Mouse (Mus musculus) hindbrain, embryonic 13.5 days (tissue): ENCODE measurements around the gene Atg7. TPM values are rescaled to one million over a fixed set of nuclear protein-coding genes. Genes with fewer than 3 reads are reported as not detected.
"Not testable (repeated sequence)": the region's sequence is repeated elsewhere in the genome, so short reads cannot be mapped to it uniquely, and the experiment has no call there.

Source experiments
- ATAC-seq: fragments of 200-750 bp; cut with Nextera tagmentation; 2 replicates; pipeline ENCODE4 v1.8.0; 2017; ENCODE audit warnings: moderate TSS enrichment; ENCODE audit not compliant: low FRiP score
- H3K27ac ChIP-seq: fragments of 300-500 bp; sonication (generic); 2 replicates; pipeline ENCODE4 v1.5.1; 2015; ENCODE audit warnings: inconsistent platforms, mild to moderate bottlenecking, moderate library complexity
- H3K27me3 ChIP-seq: fragments of 300-500 bp; sonication (generic); 2 replicates; pipeline ENCODE4 v1.6.1; 2015; ENCODE audit warnings: mild to moderate bottlenecking, inconsistent platforms
- H3K36me3 ChIP-seq: fragments of 300-500 bp; sonication (generic); 2 replicates; pipeline ENCODE4 v1.6.1; 2015; ENCODE audit warnings: mild to moderate bottlenecking, inconsistent platforms
- H3K4me1 ChIP-seq: fragments of 300-500 bp; sonication (generic); replicated peaks from 2 replicates; pipeline ENCODE4 v1.6.1; 2015; ENCODE audit warnings: inconsistent platforms
- H3K4me2 ChIP-seq: fragments of 300-500 bp; sonication (generic); 2 replicates; pipeline ENCODE4 v1.6.1; 2015; ENCODE audit warnings: inconsistent platforms, mild to moderate bottlenecking, moderate library complexity
- H3K4me3 ChIP-seq: fragments of 300-500 bp; sonication (generic); 2 replicates; pipeline ENCODE4 v1.5.1; 2015; ENCODE audit warnings: mild to moderate bottlenecking, inconsistent platforms
- H3K9ac ChIP-seq: fragments of 300-500 bp; sonication (generic); 2 replicates; pipeline ENCODE4 v1.6.1; 2015; ENCODE audit warnings: mild to moderate bottlenecking, inconsistent platforms
- H3K9me3 ChIP-seq: fragments of 300-500 bp; sonication (generic); 2 replicates; pipeline ENCODE4 v1.6.1; 2016; ENCODE audit warnings: inconsistent platforms
- WGBS: fragments of 180-500 bp; shearing (Covaris S2); methylation state at CpG from one replicate; pipeline ENCODE4 v1.1.7; 2015; 5-methylcytosine and 5-hydroxymethylcytosine counted together
- polyA plus RNA-seq: library from polyadenylated mRNA; unstranded; fragments of >200 nt; fragmentation: Nextera tagmentation; extraction: Ambion mirVana; gene quantifications from 2 replicates; pipeline ENCODE4 v1.2.1, GENCODE M21; 2015

The Atg7 gene
- polyA plus RNA-seq: 18.2 and 20.2 TPM in 2 replicates

- peaks cover 15% of the 10 kb centered on the region for H3K4me1 ChIP-seq
- H3K9me3 ChIP-seq: no peaks in the 10 kb centered on the region
- peak within 1 kb of the TSS; percentile 78 for H3K27ac ChIP-seq
- H3K27me3 ChIP-seq: peaks cover 17% of the 10 kb centered on the region
- peak within 1 kb of the TSS; percentile 78 for H3K9ac ChIP-seq
- H3K36me3 ChIP-seq: no peaks in the 10 kb centered on the region
- peak within 1 kb of the TSS; percentile 92 for H3K4me2 ChIP-seq
- peak within 1 kb of the TSS; percentile 66 for H3K4me3 ChIP-seq
- under 1% methylated on average over 38 of the region's 38 CpGs for WGBS
- peak; percentile 87 for ATAC-seq
Observed at GRCm38 (mm10) chr6:114642601-114643528, at the start of gene Atg7. Gene Atg7 (plus strand): TSS chr6:114643097.

GRCm38 (mm10) chr6:114614076-114614475 is 28.8 kb upstream of the Atg7 start:
- not testable (repeated sequence) for H3K4me3 ChIP-seq, H3K27me3 ChIP-seq, H3K4me2 ChIP-seq, H3K27ac ChIP-seq, H3K9me3 ChIP-seq, H3K36me3 ChIP-seq, ATAC-seq, H3K9ac ChIP-seq, H3K4me1 ChIP-seq
- 2% methylated on average over 9 of the region's 17 CpGs for WGBS

- H3K4me1 ChIP-seq, H3K4me2 ChIP-seq, H3K27me3 ChIP-seq, H3K27ac ChIP-seq, H3K4me3 ChIP-seq, H3K36me3 ChIP-seq, ATAC-seq, H3K9ac ChIP-seq, H3K9me3 ChIP-seq: not testable (repeated sequence)
- WGBS: no CpG with 5 or more reads among the region's 14 CpGs
Observed at GRCm38 (mm10) chr6:114633886-114634285, 9.0 kb upstream of the Atg7 start.

GRCm38 (mm10) chr6:114643716-114644115 is 819 bp downstream of the Atg7 start:
- 48% methylated on average over 8 of the region's 8 CpGs for whole genome bisulfite sequencing
- no peak for ATAC-seq
- H3K4me2 ChIP-seq: peak overlapping the region; percentile 92
- H3K9me3 ChIP-seq: no peaks in the 10 kb centered on the region
- peak overlapping the region; percentile 66 for H3K4me3 ChIP-seq
- 0 out of 2 replicates have a peak overlapping the region, but pooled peaks have one; percentile 24 for H3K27ac ChIP-seq
- no peaks in the 10 kb centered on the region for H3K36me3 ChIP-seq
- peaks cover 11% of the 10 kb centered on the region for H3K27me3 ChIP-seq
- peaks cover 15% of the 10 kb centered on the region for H3K4me1 ChIP-seq
- peak overlapping the region; percentile 78 for H3K9ac ChIP-seq

GRCm38 (mm10) chr6:114644531-114644930 is 1.6 kb downstream of the Atg7 start:
- H3K4me2 ChIP-seq: no peak overlapping the region
- ATAC-seq: no peak
- H3K4me1 ChIP-seq: peaks cover 15% of the 10 kb centered on the region
- no peak overlapping the region for H3K4me3 ChIP-seq
- H3K36me3 ChIP-seq: no peaks in the 10 kb centered on the region
- H3K9ac ChIP-seq: no peak overlapping the region
- peaks cover 9% of the 10 kb centered on the region for H3K27me3 ChIP-seq
- whole genome bisulfite sequencing: 94% methylated on average over 1 of the region's 1 CpGs
- H3K9me3 ChIP-seq: no peaks in the 10 kb centered on the region
- H3K27ac ChIP-seq: no peak overlapping the region

GRCm38 (mm10) chr6:114646201-114646600 is 3.3 kb downstream of the Atg7 start:
- WGBS: 60% methylated on average over 1 of the region's 1 CpGs
- Histone ChIP-seq H3K9ac (no peak overlapping the region), H3K4me1 (peaks cover 15% of the 10 kb centered on the region), H3K4me3 (no peak overlapping the region), H3K4me2 (no peak overlapping the region), H3K9me3 (no peaks in the 10 kb centered on the region), H3K36me3 (no peaks in the 10 kb centered on the region), H3K27me3 (peaks cover 13% of the 10 kb centered on the region), H3K27ac (no peak overlapping the region)
- no peak for ATAC-seq

GRCm38 (mm10) chr6:114647011-114647410 is 4.1 kb downstream of the Atg7 start:
- Histone ChIP-seq H3K9me3 (no peaks in the 10 kb centered on the region), H3K36me3 (no peaks in the 10 kb centered on the region), H3K4me2 (no peak overlapping the region), H3K4me3 (no peak overlapping the region), H3K9ac (no peak overlapping the region), H3K27me3 (peaks cover 10% of the 10 kb centered on the region; the same call in 1 of the 2 replicates), H3K27ac (no peak overlapping the region), H3K4me1 (peaks cover 23% of the 10 kb centered on the region)
- ATAC-seq: no peak
- WGBS: 92% methylated on average over 6 of the region's 6 CpGs

- H3K9ac ChIP-seq: no peak overlapping the region
- no peak overlapping the region for H3K4me3 ChIP-seq
- H3K27ac ChIP-seq: no peak overlapping the region
- peaks cover 22% of the 10 kb centered on the region for H3K4me1 ChIP-seq
- no peak for ATAC-seq
- H3K4me2 ChIP-seq: no peak overlapping the region
- no peaks in the 10 kb centered on the region for H3K36me3 ChIP-seq
- no peaks in the 10 kb centered on the region for H3K9me3 ChIP-seq
- H3K27me3 ChIP-seq: peaks cover 10% of the 10 kb centered on the region; the same call in 1 of the 2 replicates
- WGBS: 91% methylated on average over 4 of the region's 4 CpGs
Observed at GRCm38 (mm10) chr6:114648352-114649030, 5.6 kb downstream of the Atg7 start.

- WGBS: 27% methylated on average over 3 of the region's 3 CpGs
- Histone ChIP-seq H3K4me1 (peaks cover 11% of the 10 kb centered on the region), H3K27me3 (peaks cover 17% of the 10 kb centered on the region; the same call in 1 of the 2 replicates), H3K4me3 (no peak overlapping the region), H3K4me2 (no peak overlapping the region), H3K36me3 (no peaks in the 10 kb centered on the region), H3K9me3 (no peaks in the 10 kb centered on the region), H3K27ac (no peak overlapping the region), H3K9ac (0 out of 2 replicates have a peak overlapping the region, but pooled peaks have one; percentile 39)
- peak; percentile 68; the same call in 1 of the 2 replicates for ATAC-seq
Observed at GRCm38 (mm10) chr6:114652209-114652608, 9.3 kb downstream of the Atg7 start.

- H3K36me3 ChIP-seq: no peaks in the 10 kb centered on the region
- peaks cover 4% of the 10 kb centered on the region for H3K4me1 ChIP-seq
- no peak overlapping the region for H3K4me3 ChIP-seq
- no peak overlapping the region for H3K27ac ChIP-seq
- WGBS: 88% methylated on average over 7 of the region's 7 CpGs
- no peak overlapping the region for H3K4me2 ChIP-seq
- no peak for ATAC-seq
- H3K27me3 ChIP-seq: 0 out of 2 replicates have a peak, but pooled peaks cover 9% of the 10 kb centered on the region
- no peaks in the 10 kb centered on the region for H3K9me3 ChIP-seq
- no peak overlapping the region for H3K9ac ChIP-seq
Observed at GRCm38 (mm10) chr6:114656826-114657600, 14.1 kb downstream of the Atg7 start.

GRCm38 (mm10) chr6:114657807-114658206 is 14.9 kb downstream of the Atg7 start:
- Histone ChIP-seq H3K4me3 (no peak overlapping the region), H3K9me3 (no peaks in the 10 kb centered on the region), H3K9ac (no peak overlapping the region), H3K36me3 (no peaks in the 10 kb centered on the region), H3K4me1 (no peaks in the 10 kb centered on the region), H3K4me2 (no peak overlapping the region), H3K27ac (no peak overlapping the region), H3K27me3 (0 out of 2 replicates have a peak, but pooled peaks cover 9% of the 10 kb centered on the region)
- WGBS: 84% methylated on average over 4 of the region's 4 CpGs
- no peak for ATAC-seq
